Mouse (Mus musculus): ENCODE results near the gene Gadd45a.

DNA sequence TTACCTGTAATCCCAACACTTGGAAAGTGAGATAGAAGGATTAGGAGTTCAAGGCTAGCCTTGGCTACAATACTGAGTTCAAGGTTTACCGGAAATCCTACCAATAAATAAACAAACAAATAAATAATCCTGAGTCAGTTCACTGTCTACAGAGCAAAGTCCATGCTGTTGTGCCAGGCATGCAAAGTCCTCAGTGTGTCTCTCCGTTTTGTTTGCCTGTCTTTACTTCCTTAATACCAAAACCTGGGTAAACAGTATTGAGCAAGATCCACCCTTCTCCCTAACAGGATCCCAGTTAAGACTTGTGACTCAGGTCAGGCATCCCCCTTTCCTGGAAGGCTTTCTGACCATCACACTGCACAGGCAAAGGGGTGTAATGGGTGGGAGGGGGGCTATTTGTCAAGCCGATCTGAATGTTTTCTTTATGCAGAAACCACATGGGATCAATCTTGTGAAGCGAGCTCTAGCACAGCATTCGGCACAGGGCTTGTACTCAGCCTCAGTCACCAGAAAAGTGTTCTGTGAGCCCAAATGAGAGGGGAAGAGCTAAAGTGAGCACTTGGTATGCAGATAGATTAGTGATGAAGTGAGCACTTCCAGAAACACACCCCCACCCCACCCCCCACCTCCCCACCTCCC lies 7.8 kb downstream of the Gadd45a start:
- TF ChIP-seq EP300 (IDR thresholded peaks at IDR 0.05; ENCODE audit: low read depth) = no peak
- no peak for TF ChIP-seq CTCF (IDR thresholded peaks at IDR 0.05; ENCODE audit: low read depth)
